ENCODE assay signal across 8 mouse cellular contexts in genomic region chr2:72777330-72777729, GRCm38 (mm10).
DNase-seq lines count a peak whose midpoint lies in the region; ATAC-seq and TF ChIP-seq lines count a peak whose summit lies in the region.
"Had no signal": no experiment of that assay in that cellular context is flagged by ENCODE, and none has a peak within 500 bp of the region (broad histone marks: within the 10 kb centered on the region; RNA-seq: fewer than 3 reads in every experiment).

No protein-coding gene starts in this region.

- ATAC-seq in megakaryocyte-erythroid progenitor cell, adult 5-6 weeks (replicated peaks; ENCODE audit: low FRiP score, low TSS enrichment, poor library complexity, severe bottlenecking) = 0 out of 2 replicates have a peak, but pooled peaks have one; percentile 59
- ATAC-seq in frontal cortex, adult (ENCODE audit: low TSS enrichment) = no peak

- peak; percentile 16 for DNase-seq in kidney, postnatal 10 days
- no peak for DNase-seq in kidney, adult 11 months
- DNase-seq in adrenal gland, adult 2 months = peak; percentile 18
- DNase-seq in spleen, postnatal 36 days (ENCODE audit: low spot score in 2 of 2) = no peak
- DNase-seq: liver, embryonic 13.5 days had no signal

- H3K4me1 ChIP-seq in E14TG2a.4 (replicated peaks; ENCODE audit: low read depth, low read length) = 0 out of 2 replicates have a peak, but pooled peaks cover 4% of the 10 kb centered on the region
- H3K4me1 ChIP-seq: liver, embryonic 13.5 days had no signal

- H3K9me3 ChIP-seq in E14TG2a.4 (ENCODE audit: low read length) = peaks cover 10% of the 10 kb centered on the region; the same call in 1 of the 2 replicates
- H3K9me3 ChIP-seq: liver, embryonic 13.5 days had no signal

- no peak overlapping the region for H3K4me3 ChIP-seq in E14TG2a.4 (replicated peaks; ENCODE audit: low read length)
- H3K4me3 ChIP-seq: liver, embryonic 13.5 days had no signal

- H3K36me3 ChIP-seq in E14TG2a.4 (ENCODE audit: insufficient read depth, low read length) = no peaks in the 10 kb centered on the region
- H3K36me3 ChIP-seq: liver, embryonic 13.5 days had no signal

- no peaks in the 10 kb centered on the region for H3K27me3 ChIP-seq in E14TG2a.4 (ENCODE audit: insufficient read depth, low read length)

- TF ChIP-seq CTCF in E14TG2a.4 (conservative IDR thresholded peaks at IDR 0.05; ENCODE audit: low read length) = peak; percentile 90

Comparison
In these comparisons a context has a peak if more than half of its experiments do, and no peak if none do; other contexts are left out.
1. DNase-seq: peak in kidney, postnatal 10 days (single experiment) and adrenal gland, adult 2 months (single experiment); none in kidney, adult 11 months (single experiment) and spleen, postnatal 36 days (0 of 2).